Mouse (Mus musculus) heart, adult 2 months (tissue): ENCODE results near the gene Tmem126a. TPM values are rescaled to one million over a fixed set of nuclear protein-coding genes. Genes with fewer than 3 reads are reported as not detected.

Experiments
- DNase-seq, 2 experiments: peaks; one replicate each; pipeline ENCODE4 v3.0.0; 2021
- H3K27ac ChIP-seq: fragments of 200-600 bp; 2 replicates; pipeline ENCODE4 v1.8.1; 2022
- H3K27me3 ChIP-seq: fragments of 200-500 bp; 2 replicates; pipeline ENCODE4 v1.6.1; 2012; ENCODE audit warnings: mild to moderate bottlenecking, low read length, inconsistent platforms, mixed read lengths; ENCODE audit not compliant: control insufficient read depth, insufficient read depth
- H3K36me3 ChIP-seq: fragments of 200-500 bp; 2 replicates; pipeline ENCODE4 v1.6.1; 2012; ENCODE audit warnings: low read length, inconsistent platforms; ENCODE audit not compliant: control insufficient read depth, insufficient read depth
- H3K4me1 ChIP-seq: fragments of 200-500 bp; 2 replicates; pipeline ENCODE4 v1.6.1; 2011; ENCODE audit warnings: low read length; ENCODE audit not compliant: control insufficient read depth, insufficient read depth
- H3K4me3 ChIP-seq: fragments of 200-600 bp; 2 replicates; pipeline ENCODE4 v1.8.1; 2022
- H3K79me2 ChIP-seq: fragments of 200-500 bp; replicated peaks from 2 replicates; pipeline ENCODE4 v1.6.1; 2012; ENCODE audit warnings: mild to moderate bottlenecking, inconsistent platforms, low read length, moderate library complexity, mixed read lengths; ENCODE audit not compliant: control insufficient read depth, insufficient read depth
- H3K9ac ChIP-seq: fragments of 200-500 bp; 2 replicates; pipeline ENCODE4 v1.6.1; 2012; ENCODE audit warnings: low read depth, mild to moderate bottlenecking, control low read depth, inconsistent platforms, low read length, mixed read lengths
- CTCF ChIP-seq: fragments of 200-600 bp; IDR thresholded peaks from 2 replicates; pipeline ENCODE4 v1.8.1; 2022; ENCODE audit warnings: antibody characterized with exemption, mild to moderate bottlenecking, moderate library complexity
- EP300 ChIP-seq: fragments of 200-500 bp; IDR thresholded peaks from 2 replicates; pipeline ENCODE4 v1.6.1; 2011; ENCODE audit warnings: low read depth, low read length, control low read depth; ENCODE audit not compliant: insufficient read depth
- POLR2A ChIP-seq: fragments of 200-500 bp; IDR thresholded peaks from 2 replicates; pipeline ENCODE4 v1.6.1; 2011; ENCODE audit warnings: mild to moderate bottlenecking, low read depth, low read length, control low read depth; ENCODE audit not compliant: insufficient read depth
- WGBS: fragments of 180-500 bp; shearing (Covaris S2); methylation state at CpG from one replicate; pipeline ENCODE4 v1.1.7; 2018; 5-methylcytosine and 5-hydroxymethylcytosine counted together
- intact Hi-C: fragments of 180-260 bp; cut with DNase I; formaldehyde crosslinking; loops from one replicate; pipeline ENCODE4 v1.15.1; 2025
- polyA plus RNA-seq: library from polyadenylated mRNA; depleted of rRNA; stranded (reverse); fragments of >200 nt; gene quantifications from 2 replicates; pipeline ENCODE4 v1.2.3, GENCODE M21; 2012
- total RNA-seq, 2 experiments: library from RNA; stranded (reverse); gene quantifications; 2 replicates each; pipeline ENCODE4 v1.2.3; 2021

Gene Tmem126a
- total and polyA plus RNA-seq, 3 experiments, result 72.6 to 140 (median 111) TPM

- intact Hi-C loops, result loop anchor here (1.0 kb wide), 2 partner anchors 13 to 33 kb away; partner anchors contain the start of genes Dlg2 and Tmem126b
- peak overlapping the region; percentile 91 for H3K27ac ChIP-seq
- peak overlapping the region; percentile 98 for H3K9ac ChIP-seq
- peak overlapping the region; percentile 91 for H3K4me3 ChIP-seq
- WGBS, result under 1% methylated on average over 122 of the region's 123 CpGs
- peaks cover 18% of the 10 kb centered on the region for H3K36me3 ChIP-seq
- no peaks in the 10 kb centered on the region for H3K27me3 ChIP-seq
- peak; percentile 80 to 86 for DNase-seq
- H3K4me1 ChIP-seq, result peaks cover 4% of the 10 kb centered on the region
- H3K79me2 ChIP-seq, result peaks cover 6% of the 10 kb centered on the region; the same call in 1 of the 2 replicates
- peak; percentile 75 for TF ChIP-seq CTCF
- TF ChIP-seq POLR2A, result no peak
Measured at GRCm38 (mm10) chr7:90443101-90444091, 13.6 kb downstream of the Tmem126a start.

- no peaks in the 10 kb centered on the region for H3K27me3 ChIP-seq
- DNase-seq, result peak; percentile 95 to 98
- peaks cover 14% of the 10 kb centered on the region for H3K36me3 ChIP-seq
- H3K79me2 ChIP-seq, result peaks cover 6% of the 10 kb centered on the region; the same call in 1 of the 2 replicates
- TF ChIP-seq POLR2A (peak; percentile 82), CTCF (no peak), EP300 (0 out of 2 replicates have a peak, but pooled peaks have one; percentile 55)
- H3K27ac ChIP-seq, result peak within 1 kb of the TSS; percentile 91
- H3K4me3 ChIP-seq, result peak within 1 kb of the TSS; percentile 91
- peak within 1 kb of the TSS; percentile 98 for H3K9ac ChIP-seq
- intact Hi-C loops, result no loop called here
- under 1% methylated on average over 54 of the region's 54 CpGs for WGBS
- peaks cover 3% of the 10 kb centered on the region for H3K4me1 ChIP-seq
Measured at GRCm38 (mm10) chr7:90442518-90443080, 14.4 kb downstream of the Tmem126a start, which contains the start of gene Crebzf. Gene Crebzf, plus strand, starts transcription at chr7:90442729.

GRCm38 (mm10) chr7:90442070-90442469, 15.0 kb downstream of the Tmem126a start:
- peaks cover 3% of the 10 kb centered on the region for H3K4me1 ChIP-seq
- H3K4me3 ChIP-seq, result peak overlapping the region; percentile 91
- H3K79me2 ChIP-seq, result peaks cover 6% of the 10 kb centered on the region; the same call in 1 of the 2 replicates
- intact Hi-C loops, result no loop called here
- no peak for DNase-seq
- H3K36me3 ChIP-seq, result peaks cover 10% of the 10 kb centered on the region
- H3K27me3 ChIP-seq, result no peaks in the 10 kb centered on the region
- peak overlapping the region; percentile 91 for H3K27ac ChIP-seq
- peak overlapping the region; percentile 55 for H3K9ac ChIP-seq
- WGBS, result 12% methylated on average over 4 of the region's 4 CpGs
- TF ChIP-seq CTCF (no peak), EP300 (no peak), POLR2A (no peak)

GRCm38 (mm10) chr7:90440044-90440443, 17.0 kb downstream of the Tmem126a start:
- TF ChIP-seq EP300 (no peak), CTCF (no peak), POLR2A (no peak)
- intact Hi-C loops, result no loop called here
- H3K9ac ChIP-seq, result no peak overlapping the region
- WGBS, result 78% methylated on average over 4 of the region's 4 CpGs
- H3K79me2 ChIP-seq, result peaks cover 6% of the 10 kb centered on the region; the same call in 1 of the 2 replicates
- no peak for DNase-seq
- peaks cover 3% of the 10 kb centered on the region for H3K36me3 ChIP-seq
- peaks cover 2% of the 10 kb centered on the region for H3K4me1 ChIP-seq
- H3K27ac ChIP-seq, result no peak overlapping the region
- no peaks in the 10 kb centered on the region for H3K27me3 ChIP-seq
- H3K4me3 ChIP-seq, result no peak overlapping the region

- Histone ChIP-seq H3K4me3 (no peak overlapping the region), H3K36me3 (no peaks in the 10 kb centered on the region), H3K27me3 (no peaks in the 10 kb centered on the region; the same call in 1 of the 2 replicates), H3K79me2 (no peaks in the 10 kb centered on the region), H3K27ac (no peak overlapping the region), H3K9ac (no peak overlapping the region), H3K4me1 (no peaks in the 10 kb centered on the region; the same call in 1 of the 2 replicates)
- TF ChIP-seq EP300 (no peak), POLR2A (no peak), CTCF (no peak)
- intact Hi-C loops, result no loop called here
- DNase-seq, result no peak
Measured at GRCm38 (mm10) chr7:90432221-90432620, 24.8 kb downstream of the Tmem126a start.
